Mouse (Mus musculus) embryonic facial prominence, embryonic 11.5 days (tissue): Measurements from ENCODE around the gene Hip1r. TPM values are rescaled to one million over a fixed set of nuclear protein-coding genes. Genes with fewer than 3 reads are reported as not detected.

Source experiments
- ATAC-seq: fragments of 200-750 bp; cut with Nextera tagmentation; replicated peaks from 2 replicates; pipeline ENCODE4 v1.8.0; 2017; ENCODE audit warnings: low read depth; ENCODE audit not compliant: insufficient number of reproducible peaks, low FRiP score, low TSS enrichment
- DNase-seq: peaks from one replicate; pipeline ENCODE4 v3.0.0-alpha.2; 2015; ENCODE audit warnings: low spot score
- H3K27ac ChIP-seq: fragments of 300-500 bp; sonication (generic); replicated peaks from 2 replicates; pipeline ENCODE4 v1.5.1; 2014; ENCODE audit warnings: mild to moderate bottlenecking, low read depth, low read length, control low read depth
- H3K27me3 ChIP-seq: fragments of 300-500 bp; sonication (generic); 2 replicates; pipeline ENCODE4 v1.6.1; 2014; ENCODE audit warnings: mild to moderate bottlenecking, low read length, moderate library complexity, mixed read lengths; ENCODE audit not compliant: control insufficient read depth, insufficient read depth
- H3K36me3 ChIP-seq: fragments of 300-500 bp; sonication (generic); replicated peaks from 2 replicates; pipeline ENCODE4 v1.6.1; 2014; ENCODE audit warnings: low read depth, mild to moderate bottlenecking, low read length, moderate library complexity, mixed read lengths; ENCODE audit not compliant: control insufficient read depth, insufficient read depth
- H3K4me1 ChIP-seq: fragments of 300-500 bp; sonication (generic); 2 replicates; pipeline ENCODE4 v1.6.1; 2014; ENCODE audit warnings: low read length, mixed read lengths; ENCODE audit not compliant: control insufficient read depth, insufficient read depth
- H3K4me2 ChIP-seq: fragments of 300-500 bp; sonication (generic); 2 replicates; pipeline ENCODE4 v1.6.1; 2014; ENCODE audit warnings: low read depth, mild to moderate bottlenecking, control low read depth, low read length, moderate library complexity
- H3K4me3 ChIP-seq: fragments of 300-500 bp; sonication (generic); 2 replicates; pipeline ENCODE4 v1.5.1; 2014; ENCODE audit warnings: low read depth, low read length, control low read depth
- H3K9ac ChIP-seq: fragments of 300-500 bp; sonication (generic); replicated peaks from 2 replicates; pipeline ENCODE4 v1.6.1; 2014; ENCODE audit warnings: mild to moderate bottlenecking, control low read depth, low read length
- H3K9me3 ChIP-seq: fragments of 300-500 bp; sonication (generic); replicated peaks from 2 replicates; pipeline ENCODE4 v1.6.1; 2016; ENCODE audit warnings: mild to moderate bottlenecking, low read length, inconsistent platforms, mixed read lengths; ENCODE audit not compliant: control insufficient read depth
- WGBS: fragments of 180-500 bp; shearing (Covaris S2); extraction: QIAGEN DNeasy Blood & Tissue Kit; methylation state at CpG from one replicate; pipeline ENCODE4 v1.1.7; 2014; 5-methylcytosine and 5-hydroxymethylcytosine counted together
- polyA plus RNA-seq: library from polyadenylated mRNA; unstranded; fragments of >200 nt; fragmentation: Nextera tagmentation; extraction: Ambion mirVana; gene quantifications from 2 replicates; pipeline ENCODE4 v1.2.1, GENCODE M21; 2014

The Hip1r gene
- polyA plus RNA-seq, 1 experiment from 2014 or later = 3.0 TPM

GRCm38 (mm10) chr5:123938479-123938878, 34.9 kb upstream of the Hip1r start:
- H3K4me2 ChIP-seq = no peak overlapping the region
- H3K4me1 ChIP-seq = no peaks in the 10 kb centered on the region
- WGBS = 86% methylated on average over 5 of the region's 5 CpGs
- ATAC-seq (no peak), DNase-seq (no peak)
- no peaks in the 10 kb centered on the region for H3K9me3 ChIP-seq
- no peak overlapping the region for H3K4me3 ChIP-seq
- H3K36me3 ChIP-seq = no peaks in the 10 kb centered on the region
- H3K27me3 ChIP-seq = no peaks in the 10 kb centered on the region
- H3K9ac ChIP-seq = no peak overlapping the region
- H3K27ac ChIP-seq = no peak overlapping the region

GRCm38 (mm10) chr5:123946546-123946945, 26.9 kb upstream of the Hip1r start:
- Histone ChIP-seq H3K27ac (no peak overlapping the region), H3K4me1 (no peaks in the 10 kb centered on the region), H3K27me3 (no peaks in the 10 kb centered on the region), H3K4me3 (no peak overlapping the region), H3K4me2 (no peak overlapping the region), H3K9ac (no peak overlapping the region), H3K9me3 (no peaks in the 10 kb centered on the region), H3K36me3 (no peaks in the 10 kb centered on the region)
- ATAC-seq = no peak
- WGBS = 69% methylated on average over 4 of the region's 4 CpGs
- no peak for DNase-seq

DNA sequence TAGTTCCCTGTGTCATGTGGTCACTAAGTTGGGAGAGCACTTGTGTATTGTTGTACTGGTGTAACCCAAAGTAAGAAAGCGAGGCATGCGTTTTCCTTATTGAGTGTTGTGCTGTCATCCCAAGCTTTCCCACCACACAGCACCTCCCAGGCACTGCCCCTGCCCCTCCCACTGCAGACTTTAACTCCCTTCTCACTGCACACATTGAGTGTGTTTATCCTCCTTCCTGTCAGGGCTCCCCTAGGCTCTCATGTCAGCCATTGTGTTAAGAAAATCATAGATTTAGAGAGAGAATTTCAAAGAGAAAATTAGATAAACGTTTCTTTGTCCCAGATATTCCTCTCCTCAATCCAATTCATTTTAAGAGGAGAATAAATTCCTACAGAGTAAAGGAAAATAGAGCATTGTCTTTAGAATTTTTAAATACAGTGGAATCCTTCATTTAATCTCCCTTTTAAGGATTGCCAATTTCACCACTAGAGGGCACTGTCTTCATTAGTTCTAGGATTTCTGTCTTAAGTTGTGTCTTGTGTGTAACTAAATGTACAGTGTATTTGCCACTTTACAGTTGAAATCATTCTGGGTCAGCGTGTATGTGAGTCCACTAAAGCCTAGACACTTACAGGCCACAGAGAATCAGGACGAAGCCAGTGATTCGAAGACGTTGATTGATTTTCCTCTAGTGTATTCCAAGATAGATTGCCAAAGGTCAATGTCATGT, 26.2 kb upstream of the Hip1r start:
- Histone ChIP-seq H3K9ac (no peak overlapping the region), H3K9me3 (no peaks in the 10 kb centered on the region), H3K4me2 (no peak overlapping the region), H3K4me1 (no peaks in the 10 kb centered on the region), H3K4me3 (no peak overlapping the region), H3K27ac (no peak overlapping the region), H3K36me3 (no peaks in the 10 kb centered on the region), H3K27me3 (no peaks in the 10 kb centered on the region)
- WGBS = 52% methylated on average over 7 of the region's 7 CpGs
- DNase-seq (peak; percentile 87), ATAC-seq (no peak)

GRCm38 (mm10) chr5:123952365-123953045, 20.9 kb upstream of the Hip1r start:
- Histone ChIP-seq H3K9ac (no peak overlapping the region), H3K9me3 (no peaks in the 10 kb centered on the region), H3K27me3 (no peaks in the 10 kb centered on the region), H3K4me1 (no peaks in the 10 kb centered on the region), H3K36me3 (no peaks in the 10 kb centered on the region), H3K27ac (no peak overlapping the region), H3K4me3 (no peak overlapping the region), H3K4me2 (no peak overlapping the region)
- WGBS = 64% methylated on average over 5 of the region's 5 CpGs
- ATAC-seq = no peak
- DNase-seq = no peak

- ATAC-seq (no peak), DNase-seq (no peak)
- Histone ChIP-seq H3K36me3 (no peaks in the 10 kb centered on the region), H3K4me3 (no peak overlapping the region), H3K4me1 (no peaks in the 10 kb centered on the region), H3K27me3 (no peaks in the 10 kb centered on the region), H3K9ac (no peak overlapping the region), H3K27ac (no peak overlapping the region), H3K4me2 (no peak overlapping the region), H3K9me3 (no peaks in the 10 kb centered on the region)
- 89% methylated on average over 8 of the region's 8 CpGs for WGBS
Observed at GRCm38 (mm10) chr5:123957213-123957612, 16.2 kb upstream of the Hip1r start.

- Histone ChIP-seq H3K27me3 (no peaks in the 10 kb centered on the region), H3K9ac (no peak overlapping the region), H3K9me3 (no peaks in the 10 kb centered on the region), H3K27ac (no peak overlapping the region), H3K4me2 (no peak overlapping the region), H3K4me1 (no peaks in the 10 kb centered on the region), H3K36me3 (no peaks in the 10 kb centered on the region), H3K4me3 (no peak overlapping the region)
- WGBS = 55% methylated on average over 3 of the region's 3 CpGs
- ATAC-seq = no peak
- DNase-seq = no peak
Observed at GRCm38 (mm10) chr5:123959018-123959417, 14.4 kb upstream of the Hip1r start.

DNA sequence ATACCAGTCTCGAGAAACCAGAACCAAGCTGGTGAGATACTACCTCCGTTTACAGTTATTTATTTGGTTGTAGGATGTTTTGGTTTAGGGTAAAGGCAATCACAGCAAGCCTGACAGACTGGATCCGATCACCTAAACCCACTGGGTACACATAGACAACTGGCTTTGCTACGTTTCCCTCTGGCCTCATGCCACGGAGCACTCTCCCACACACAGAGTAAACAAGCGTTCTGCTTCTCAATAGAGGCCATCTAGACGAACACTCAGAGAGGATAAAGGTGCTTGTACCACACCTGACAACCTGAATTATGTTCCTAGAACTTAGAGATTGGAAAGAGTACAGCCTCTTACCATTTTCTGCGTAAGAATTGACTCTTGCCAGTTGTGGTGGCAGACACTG, 13.3 kb upstream of the Hip1r start:
- ATAC-seq (no peak), DNase-seq (no peak)
- no peaks in the 10 kb centered on the region for H3K27me3 ChIP-seq
- H3K36me3 ChIP-seq = no peaks in the 10 kb centered on the region
- H3K4me1 ChIP-seq = no peaks in the 10 kb centered on the region
- no peak overlapping the region for H3K9ac ChIP-seq
- H3K4me2 ChIP-seq = no peak overlapping the region
- 74% methylated on average over 8 of the region's 8 CpGs for WGBS
- H3K27ac ChIP-seq = no peak overlapping the region
- H3K9me3 ChIP-seq = no peaks in the 10 kb centered on the region
- H3K4me3 ChIP-seq = no peak overlapping the region

GRCm38 (mm10) chr5:123961046-123961445, 12.4 kb upstream of the Hip1r start:
- Histone ChIP-seq H3K27me3 (no peaks in the 10 kb centered on the region), H3K9ac (no peak overlapping the region), H3K4me2 (no peak overlapping the region), H3K4me3 (no peak overlapping the region), H3K36me3 (no peaks in the 10 kb centered on the region), H3K9me3 (no peaks in the 10 kb centered on the region), H3K4me1 (no peaks in the 10 kb centered on the region), H3K27ac (no peak overlapping the region)
- 87% methylated on average over 12 of the region's 12 CpGs for WGBS
- DNase-seq (no peak), ATAC-seq (no peak)
